Mouse (Mus musculus) heart, postnatal 0 days (tissue): ENCODE measurements around the gene Tmem222.

ENCODE experiments used
- CTCF ChIP-seq: IDR thresholded peaks from 2 replicates; pipeline ENCODE4 v1.5.1; 2016; ENCODE audit warnings: antibody characterized with exemption, control low read depth, low read depth
- EP300 ChIP-seq: IDR thresholded peaks from 2 replicates; pipeline ENCODE4 v1.6.1; 2016; ENCODE audit warnings: antibody characterized with exemption, low read depth

DNA sequence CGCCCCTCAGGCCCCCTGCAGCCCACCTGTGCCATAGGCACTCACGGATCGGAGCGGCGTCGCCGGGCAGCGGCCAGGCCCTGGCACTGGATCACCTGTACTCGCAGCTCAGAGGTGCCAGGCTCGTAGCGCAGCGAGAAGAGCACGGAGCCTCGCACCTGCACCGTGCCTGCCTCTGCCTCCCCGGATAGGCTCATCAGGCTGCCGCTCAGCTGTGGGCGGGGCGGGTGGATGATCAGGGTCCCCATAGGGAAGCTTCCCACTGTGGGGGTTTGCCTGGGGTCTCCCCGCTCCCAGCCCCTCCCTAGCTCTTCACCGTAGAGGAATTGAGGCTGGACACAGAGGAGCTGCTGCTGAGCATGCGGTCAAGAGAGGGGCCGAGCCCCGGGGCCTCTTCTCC is 20.8 kb downstream of the Tmem222 start:
- TF ChIP-seq EP300 (no peak), CTCF (no peak)
